Mouse (Mus musculus): Measurements from ENCODE around the gene Olfr1324. TPM values are rescaled to one million over a fixed set of nuclear protein-coding genes. Genes with fewer than 3 reads are reported as not detected.

Olfr1324 gene
- not detected for polyA plus RNA-seq (2014; fragmentation: Illumina TruSeq; extraction: RNeasy Lipid Tissue Mini Kit (QIAGEN cat#74804); ENCODE audit: low read depth, low replicate concordance)

GRCm38 (mm10) chrX:50428398-50428797 lies at the start of gene Olfr1324:
TSS of gene Olfr1324 (minus strand) at chrX:50428498.

Data from sigmoid colon, adult 10 weeks (tissue).